Mouse (Mus musculus): ENCODE measurements around the gene Fkbp15. TPM values are rescaled to one million over a fixed set of nuclear protein-coding genes. Genes with fewer than 3 reads are reported as not detected.

Gene Fkbp15
- 10 to 100 TPM; 14.4 to 15.9 TPM for total RNA-seq (2021)
- long read RNA-seq, experiment 1, full-length matches to known transcripts = 4 of 15 reads
- long read RNA-seq, experiment 1, partial matches to known transcripts = 8 of 15 reads
- long read RNA-seq, experiment 1, other reads (novel, unspliced or antisense) = 3 of 15 reads
- long read RNA-seq, experiment 2, full-length matches to known transcripts = 4 of 14 reads
- long read RNA-seq, experiment 2, partial matches to known transcripts = 4 of 14 reads
- long read RNA-seq, experiment 2, other reads (novel, unspliced or antisense) = 6 of 14 reads

DNA sequence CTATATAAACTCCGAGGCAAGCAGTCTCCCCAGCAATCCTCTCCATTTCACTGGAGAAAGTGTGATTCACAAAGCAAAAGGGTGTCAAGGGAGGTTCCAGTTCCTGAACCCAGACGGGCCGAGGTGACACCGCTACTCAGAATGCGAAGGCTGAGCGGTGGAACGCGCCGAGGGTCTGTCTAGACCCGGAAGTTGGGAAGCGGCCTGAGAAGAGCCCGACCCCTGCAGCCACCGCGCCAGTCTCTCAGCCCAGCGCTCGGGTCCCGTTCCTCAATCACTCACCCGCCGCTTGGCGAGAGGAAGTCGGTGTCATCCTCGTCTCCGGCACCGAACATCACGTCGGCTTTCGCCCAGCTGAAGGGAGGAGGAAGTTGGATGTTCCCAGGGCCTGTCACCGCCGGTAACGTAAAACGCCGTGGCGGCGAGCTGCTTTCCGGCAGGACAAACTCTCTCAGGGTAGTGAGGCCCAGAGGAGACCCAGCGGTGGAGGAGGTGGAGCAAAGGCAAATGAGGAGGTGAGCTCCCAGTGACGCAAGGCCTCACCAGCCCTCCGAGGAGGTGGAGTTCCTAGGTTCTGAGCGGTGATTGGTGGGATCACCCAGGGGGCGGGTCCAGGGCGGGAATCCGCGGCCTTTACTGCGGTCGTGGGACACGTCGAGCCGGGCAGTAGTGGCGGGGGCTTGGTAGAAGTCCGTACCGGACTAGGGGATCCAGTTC, at the start of gene Fkbp15, which contains the start of gene Slc31a1:
Gene Fkbp15 (minus strand): TSS at position 461 of the 717 bp plus-strand sequence.
Gene Slc31a1 (plus strand): TSS at position 640 of the 717 bp plus-strand sequence.
- DNase-seq = peak; percentile 96
- intact Hi-C loops (cut with DNase I; ENCODE audit: low total_unique reads) = no loop called here

DNA sequence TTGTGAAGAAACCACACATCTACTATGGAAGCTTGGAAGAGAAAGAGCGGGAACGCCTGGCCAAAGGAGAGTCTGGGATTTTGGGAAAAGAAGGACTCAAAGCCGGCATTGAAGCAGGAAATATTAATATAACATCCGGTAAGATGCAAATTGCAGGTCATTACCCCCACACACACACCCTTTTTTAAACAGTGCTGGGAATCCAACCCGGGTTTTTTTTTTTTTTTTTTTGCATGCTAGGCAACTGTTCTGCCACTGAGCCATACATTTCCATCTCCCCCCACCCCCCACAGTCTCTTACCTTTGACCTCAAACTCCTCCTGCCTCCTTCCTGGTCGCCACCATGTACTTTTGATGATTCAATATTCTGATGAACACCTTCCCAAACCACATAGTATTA, 49.3 kb upstream of the Fkbp15 start:
- DNase-seq = no peak
- intact Hi-C loops (cut with DNase I; ENCODE audit: low total_unique reads) = loop anchor here (10.0 kb wide), 1 partner anchor 55 kb away; no protein-coding TSS in a partner anchor

DNA sequence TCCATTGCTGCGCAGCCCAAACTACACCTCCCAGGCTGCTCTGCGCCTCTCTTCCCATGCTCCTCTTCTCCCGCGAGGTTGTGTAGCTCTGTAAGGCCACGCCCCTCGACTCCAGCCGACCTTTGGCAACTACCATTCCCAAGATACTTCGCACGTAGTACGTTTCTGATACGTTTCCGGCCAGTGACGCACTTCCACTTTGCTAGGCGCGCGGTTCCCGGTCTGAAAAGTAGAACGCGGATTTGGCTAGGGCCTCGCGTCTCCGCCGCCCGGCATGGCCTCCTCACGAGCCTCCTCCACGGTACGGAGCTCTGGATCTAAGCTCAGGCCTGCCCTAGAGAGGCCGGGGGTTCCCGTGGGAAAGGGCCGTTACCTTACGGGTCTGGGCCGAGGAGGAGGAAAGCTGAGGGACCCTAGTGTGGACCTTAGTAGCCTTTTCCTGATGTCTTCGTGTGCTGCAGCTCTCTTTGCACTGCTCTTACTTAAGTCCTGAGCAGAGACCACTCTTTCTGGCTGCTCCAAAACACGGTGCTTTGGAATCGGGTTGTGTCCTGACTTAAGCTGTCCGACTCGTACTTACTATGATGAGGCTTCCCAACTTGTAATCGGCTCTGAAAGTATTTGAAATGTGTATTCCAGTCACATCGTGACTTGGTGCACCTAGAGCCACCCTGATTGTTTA, 48.4 kb upstream of the Fkbp15 start, which contains the start of the genes Cdc26 and Prpf4:
Gene Cdc26 (minus strand): TSS at position 42 of the 682 bp plus-strand sequence.
Gene Prpf4 (plus strand): TSS at position 197 of the 682 bp plus-strand sequence.
- peak; percentile 97 for DNase-seq
- intact Hi-C loops (cut with DNase I; ENCODE audit: low total_unique reads) = loop anchor here (10.0 kb wide), 1 partner anchor 54 kb away; no protein-coding TSS in a partner anchor

DNA sequence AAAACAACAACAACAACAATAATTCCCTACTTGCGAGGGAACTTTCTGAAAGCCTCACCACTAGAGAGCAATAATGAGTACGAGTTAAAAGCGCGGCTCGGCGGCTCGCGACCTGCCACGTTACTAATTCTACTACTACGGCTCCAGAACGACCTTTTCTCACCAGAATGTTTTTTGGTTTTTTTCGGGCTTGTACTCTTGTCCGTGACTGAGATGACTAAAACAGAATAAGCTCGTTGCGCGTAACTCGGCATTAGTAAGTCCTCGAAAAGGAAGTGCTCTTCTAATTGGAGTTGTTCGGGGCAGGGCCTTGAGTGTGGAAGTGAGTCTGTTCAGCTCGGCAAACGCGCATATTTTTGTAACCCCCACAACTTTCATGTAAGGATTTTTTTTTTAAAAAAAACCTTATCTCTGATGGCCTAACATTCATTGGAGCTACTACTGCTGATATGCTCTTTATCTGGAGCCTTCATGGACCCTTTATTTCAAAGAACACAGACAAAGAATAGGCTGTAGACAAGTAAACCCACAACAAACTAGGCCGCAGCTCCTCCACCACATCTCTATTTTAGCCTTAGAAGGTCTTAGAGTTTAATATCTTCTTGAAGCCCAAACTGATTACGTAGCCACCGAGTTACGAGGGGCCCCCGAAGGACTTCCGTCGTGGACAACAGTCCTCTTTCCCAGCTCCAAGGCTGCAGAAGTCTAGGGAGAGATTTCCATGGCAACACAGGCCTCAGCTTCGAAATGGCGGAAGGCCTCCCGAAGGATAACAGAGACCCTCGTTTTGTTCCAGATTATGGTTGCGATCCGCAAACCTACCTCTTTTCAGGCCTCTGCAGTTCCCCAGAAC, 47.6 kb upstream of the Fkbp15 start:
- intact Hi-C loops (cut with DNase I; ENCODE audit: low total_unique reads) = loop anchor here (10.0 kb wide), 1 partner anchor 53 kb away; no protein-coding TSS in a partner anchor
- DNase-seq = peak; percentile 48

DNA sequence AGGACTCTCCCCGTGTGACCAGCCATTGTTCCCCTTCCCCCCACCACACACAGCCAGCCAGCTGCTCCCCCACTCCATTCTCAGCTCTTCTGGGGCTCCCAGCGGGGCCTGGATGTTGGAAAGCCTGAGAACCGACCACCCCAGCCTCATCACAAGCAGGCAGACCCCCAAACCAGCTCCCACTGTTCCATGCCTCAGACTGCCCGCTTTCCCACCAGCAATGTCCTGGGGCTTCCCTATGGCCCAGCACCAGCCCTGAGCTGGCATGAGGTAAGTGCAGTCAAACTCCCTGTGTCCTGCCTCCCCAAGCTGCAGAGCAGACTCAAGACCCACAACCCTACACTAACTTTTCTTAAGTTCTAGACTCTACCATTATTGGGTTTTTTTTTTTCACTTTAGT, 45.8 kb upstream of the Fkbp15 start:
- DNase-seq = no peak
- intact Hi-C loops (cut with DNase I; ENCODE audit: low total_unique reads) = loop anchor here (10.0 kb wide), 1 partner anchor 51 kb away; no protein-coding TSS in a partner anchor

DNA sequence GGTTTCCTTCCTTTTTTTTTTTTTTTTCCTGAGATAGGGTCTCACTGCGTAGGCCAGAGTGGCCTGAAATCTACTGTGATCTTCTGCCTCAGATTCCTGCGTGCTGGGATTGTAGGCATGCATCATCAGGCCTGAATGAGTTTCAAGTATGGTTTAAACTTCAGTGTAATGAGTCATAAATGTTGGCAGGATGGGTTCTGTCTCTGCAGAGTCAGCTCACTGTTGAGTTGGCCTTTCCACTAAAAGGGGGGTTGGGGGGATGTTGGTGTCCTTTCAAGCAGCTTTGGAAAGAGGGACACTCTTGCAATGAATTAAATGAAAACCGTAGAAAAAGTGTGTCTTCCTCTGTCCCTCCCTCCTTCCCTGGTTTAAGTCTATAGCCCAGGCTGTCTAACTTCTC, 38.6 kb upstream of the Fkbp15 start:
- intact Hi-C loops (cut with DNase I; ENCODE audit: low total_unique reads) = no loop called here
- no peak for DNase-seq

DNA sequence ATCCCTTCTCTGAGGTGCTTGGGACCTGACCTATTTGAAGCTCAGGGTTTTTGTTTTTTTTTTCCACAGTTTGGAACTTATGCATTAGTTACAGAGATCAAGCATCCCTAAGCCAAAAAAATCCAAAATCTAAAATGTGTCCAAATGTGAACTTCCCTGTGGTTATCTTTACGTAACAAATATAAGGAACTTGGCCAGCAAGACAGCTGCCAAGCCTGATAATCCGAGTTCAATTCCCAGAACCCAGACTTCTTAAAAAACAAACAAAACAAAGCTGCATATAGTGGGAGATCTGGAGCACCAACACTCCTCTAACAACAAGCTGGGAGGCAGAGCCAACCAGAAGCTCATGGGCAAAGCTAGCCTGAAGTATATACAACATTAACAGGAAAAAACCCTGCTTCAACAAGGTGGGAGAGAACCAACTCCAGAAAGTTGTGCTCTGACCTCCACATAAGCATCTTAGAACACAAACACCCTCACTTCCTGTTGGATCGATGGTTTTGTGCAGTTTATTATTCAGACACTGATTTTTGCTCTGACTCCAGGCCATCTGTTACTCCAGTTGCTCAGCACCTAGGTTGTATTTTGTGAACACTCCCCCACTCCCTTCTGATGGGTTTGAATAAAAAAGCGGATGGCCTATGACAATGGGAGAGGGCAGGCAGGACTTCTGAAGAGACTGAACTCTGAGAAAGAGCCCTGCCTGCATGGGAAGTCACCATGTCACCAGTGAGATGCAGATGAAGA, 37.4 kb upstream of the Fkbp15 start:
- no peak for DNase-seq
- intact Hi-C loops (cut with DNase I; ENCODE audit: low total_unique reads) = no loop called here

DNA sequence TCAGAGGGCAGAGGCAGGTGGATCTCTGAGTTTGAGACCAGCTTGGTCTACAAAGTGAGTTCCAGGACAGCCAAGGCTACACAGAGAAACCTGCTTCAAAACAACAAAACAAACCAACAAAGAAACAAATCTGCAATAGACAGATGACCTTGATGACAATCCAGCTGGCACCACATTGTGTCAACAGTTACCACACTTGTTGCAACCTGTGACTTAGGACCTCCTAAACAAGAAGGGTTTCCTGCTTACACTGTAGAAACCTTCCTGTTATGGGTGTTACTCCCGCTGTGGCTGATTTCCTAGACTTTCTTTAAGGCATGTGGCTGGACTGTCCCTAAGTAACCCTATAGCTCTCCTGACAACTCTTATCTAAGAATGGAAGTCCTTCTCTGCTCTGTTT, 35.5 kb upstream of the Fkbp15 start:
- intact Hi-C loops (cut with DNase I; ENCODE audit: low total_unique reads) = no loop called here
- no peak for DNase-seq

DNA sequence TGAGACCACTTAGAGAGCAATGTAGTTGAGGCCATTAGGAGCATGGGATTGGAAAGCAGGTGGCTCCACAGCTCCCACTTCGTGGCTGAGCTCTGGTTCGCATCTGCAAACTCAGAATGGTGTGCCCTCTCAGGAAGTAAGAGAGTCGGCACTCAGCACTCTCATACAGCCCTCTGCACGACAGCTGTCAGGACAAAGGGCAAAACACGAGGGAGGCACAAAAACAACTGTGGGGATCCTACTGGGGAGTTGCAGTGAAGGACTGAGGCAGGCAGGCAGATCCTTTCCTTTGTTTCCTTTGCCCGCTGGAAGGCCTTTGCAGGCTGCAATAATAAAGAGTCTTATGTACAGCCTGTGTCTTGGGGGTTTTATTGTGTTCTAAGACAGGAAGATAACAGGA, 33.1 kb upstream of the Fkbp15 start:
- intact Hi-C loops (cut with DNase I; ENCODE audit: low total_unique reads) = no loop called here
- DNase-seq = no peak

DNA sequence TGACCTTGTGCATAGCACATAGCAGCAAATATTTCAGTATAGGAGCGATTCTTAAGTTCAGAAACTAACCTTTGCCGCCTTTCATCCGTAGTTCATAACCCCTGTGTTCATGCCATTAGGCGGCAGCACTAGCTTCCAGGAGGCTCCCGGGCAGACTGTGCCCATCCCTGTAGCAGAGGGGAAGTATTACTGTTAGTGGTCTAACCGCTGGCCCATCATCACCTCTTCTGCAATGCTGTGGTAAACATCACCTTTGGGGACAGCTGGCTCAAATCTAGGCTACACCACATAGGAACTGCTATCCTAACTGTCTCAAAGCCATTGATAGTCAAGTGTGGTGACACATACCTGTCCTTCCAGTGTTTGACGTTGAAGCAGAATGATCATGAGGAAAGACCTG, 31.5 kb upstream of the Fkbp15 start:
- no peak for DNase-seq
- intact Hi-C loops (cut with DNase I; ENCODE audit: low total_unique reads) = no loop called here

DNA sequence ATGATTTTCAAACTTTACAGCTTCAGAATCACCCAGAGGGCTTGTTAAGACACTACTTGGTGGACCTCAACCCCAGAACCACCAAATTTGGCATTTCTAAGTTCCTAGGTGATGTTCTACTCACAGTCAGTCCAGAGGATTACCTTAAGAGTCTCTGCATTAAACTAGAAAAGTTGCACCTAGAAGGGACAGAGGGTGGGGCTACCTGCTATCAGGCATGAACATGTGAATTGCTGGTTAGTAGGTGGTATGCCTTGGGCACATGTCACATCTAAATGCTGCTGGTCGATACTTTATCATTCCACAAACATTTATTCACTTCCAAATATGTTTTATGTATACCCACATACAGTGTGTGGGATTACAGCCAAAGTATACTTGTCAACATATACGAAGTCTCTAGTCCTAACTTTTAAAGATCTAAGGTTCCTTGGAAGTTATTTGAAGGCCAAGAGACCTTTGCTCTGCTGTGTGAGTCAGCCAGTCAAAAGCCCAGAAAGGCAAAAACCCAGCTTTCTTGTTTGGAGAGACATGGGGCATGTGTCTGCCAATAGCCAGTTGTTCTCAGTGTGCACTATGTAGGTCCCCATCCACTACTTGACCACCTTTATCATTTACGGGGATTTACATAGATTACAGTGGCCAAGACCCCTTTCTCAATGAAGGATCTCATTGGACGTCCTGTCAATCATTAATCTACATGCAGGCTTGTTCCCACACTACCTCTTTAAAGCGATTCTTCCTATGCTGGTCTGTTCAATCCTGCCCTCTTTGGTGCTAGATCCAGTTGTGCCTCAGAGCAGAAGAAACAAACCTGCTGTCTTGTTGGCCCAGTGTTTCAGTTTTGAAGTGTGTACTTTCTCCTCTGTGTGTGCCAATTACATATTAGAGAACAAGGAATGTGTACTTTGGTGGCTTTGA, 29.5 kb upstream of the Fkbp15 start:
- intact Hi-C loops (cut with DNase I; ENCODE audit: low total_unique reads) = no loop called here
- no peak for DNase-seq

DNA sequence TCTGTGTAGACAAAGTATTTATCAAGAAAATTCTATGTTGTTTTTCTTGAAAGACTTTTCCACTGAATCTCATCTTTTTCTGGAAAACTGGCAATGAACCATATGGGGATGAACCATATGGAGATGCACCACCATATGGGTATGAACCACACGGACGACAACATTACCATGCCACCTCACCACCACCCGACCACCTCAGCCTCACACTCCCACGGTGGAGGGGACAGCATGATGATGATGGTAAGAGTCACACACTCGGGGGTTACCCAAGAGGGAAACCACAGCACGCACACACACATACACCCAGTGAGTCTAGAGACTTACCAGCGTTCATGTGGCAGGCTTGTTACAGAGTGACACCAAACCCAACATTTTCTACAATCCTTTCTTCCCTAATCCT, 25.1 kb upstream of the Fkbp15 start:
- DNase-seq = no peak
- intact Hi-C loops (cut with DNase I; ENCODE audit: low total_unique reads) = no loop called here

DNA sequence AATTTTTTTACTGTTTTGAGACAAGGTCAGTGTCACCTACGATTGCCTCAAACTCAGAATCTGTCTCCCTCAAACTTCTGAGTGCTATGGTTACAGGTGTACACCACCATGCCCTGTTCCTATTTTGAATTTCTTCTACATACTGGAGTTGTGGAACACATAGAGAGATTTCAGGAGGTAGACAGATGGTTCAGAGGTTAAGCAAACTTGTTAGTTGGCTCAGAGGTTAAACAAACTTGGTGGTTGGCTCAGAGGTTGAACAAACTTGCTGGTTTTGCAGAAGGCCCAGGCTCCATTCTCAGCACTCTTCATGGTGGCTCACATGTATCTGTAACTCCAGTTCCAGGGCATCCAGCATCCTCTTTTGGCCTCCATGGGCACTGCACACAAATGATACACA, 23.8 kb upstream of the Fkbp15 start:
- DNase-seq = no peak
- intact Hi-C loops (cut with DNase I; ENCODE audit: low total_unique reads) = no loop called here

DNA sequence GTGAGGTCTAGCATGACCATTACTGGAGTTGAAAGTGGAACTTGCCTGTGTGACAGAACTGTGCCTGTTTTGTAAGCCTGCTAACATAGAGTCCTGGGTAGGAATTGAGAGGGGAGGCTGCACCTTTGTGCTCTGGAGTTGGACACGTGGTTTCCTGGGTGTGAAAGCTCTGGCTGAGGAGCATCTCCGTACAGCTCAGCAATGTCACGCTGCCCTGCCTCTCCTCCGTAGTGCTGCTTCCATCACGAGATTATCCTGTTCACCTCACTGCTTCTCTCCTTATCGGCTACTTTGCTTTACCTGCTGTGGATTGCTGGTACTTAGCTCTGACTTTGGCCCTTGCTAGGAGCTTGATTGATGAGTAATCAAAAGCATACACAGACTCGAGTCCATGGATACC, 23.4 kb upstream of the Fkbp15 start:
- DNase-seq = no peak
- intact Hi-C loops (cut with DNase I; ENCODE audit: low total_unique reads) = no loop called here

DNA sequence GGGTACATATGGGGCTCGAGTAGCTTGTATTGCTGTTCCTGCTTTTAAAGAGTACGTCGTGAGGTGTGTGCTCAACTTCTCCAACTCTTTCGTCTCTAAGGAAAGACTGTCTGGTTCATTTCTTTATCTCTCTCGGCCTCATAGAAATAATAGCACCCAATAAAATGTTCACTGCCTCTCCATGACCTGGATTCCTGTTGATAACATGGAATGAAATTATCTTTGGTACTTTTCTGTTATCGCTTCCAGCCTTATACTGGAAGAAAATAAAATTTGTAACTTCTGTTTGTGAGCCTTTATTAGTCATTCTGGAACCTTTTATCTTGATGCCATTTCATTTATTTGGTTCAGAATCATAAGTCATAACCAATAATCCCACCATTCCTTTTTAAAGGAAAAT, 22.9 kb upstream of the Fkbp15 start:
- no peak for DNase-seq
- intact Hi-C loops (cut with DNase I; ENCODE audit: low total_unique reads) = no loop called here

DNA sequence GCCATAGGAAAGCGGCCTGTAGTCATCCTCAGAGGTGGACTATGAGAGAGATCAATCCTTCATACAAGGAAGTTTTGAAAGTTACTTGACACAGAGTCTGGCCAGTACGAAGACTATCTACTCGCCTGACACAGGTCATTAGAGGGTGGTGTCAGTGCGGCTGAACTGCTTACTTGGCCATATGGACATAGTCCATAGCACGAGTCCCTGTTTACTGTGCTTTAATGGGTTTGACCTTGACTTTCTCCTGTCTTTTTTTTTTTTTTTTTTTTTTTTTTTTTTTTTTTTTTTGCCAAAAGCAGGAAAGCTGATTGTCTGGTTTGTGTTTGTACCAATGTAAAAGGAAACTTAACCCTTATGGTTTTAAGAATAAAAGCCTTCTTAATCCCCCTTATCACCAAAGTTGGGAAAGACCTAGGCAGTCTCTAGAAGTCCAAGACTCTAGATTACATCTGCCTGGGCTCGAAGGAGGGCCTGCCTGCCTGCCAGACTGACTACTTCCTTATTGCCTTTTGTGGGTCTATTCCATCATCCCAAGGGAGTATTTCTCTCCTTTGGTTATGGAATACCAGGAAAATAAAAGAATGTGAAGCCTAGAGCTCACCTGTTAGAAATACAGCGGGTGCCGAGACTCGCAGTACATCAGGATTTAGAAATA, 19.5 kb upstream of the Fkbp15 start:
- intact Hi-C loops (cut with DNase I; ENCODE audit: low total_unique reads) = no loop called here
- no peak for DNase-seq

DNA sequence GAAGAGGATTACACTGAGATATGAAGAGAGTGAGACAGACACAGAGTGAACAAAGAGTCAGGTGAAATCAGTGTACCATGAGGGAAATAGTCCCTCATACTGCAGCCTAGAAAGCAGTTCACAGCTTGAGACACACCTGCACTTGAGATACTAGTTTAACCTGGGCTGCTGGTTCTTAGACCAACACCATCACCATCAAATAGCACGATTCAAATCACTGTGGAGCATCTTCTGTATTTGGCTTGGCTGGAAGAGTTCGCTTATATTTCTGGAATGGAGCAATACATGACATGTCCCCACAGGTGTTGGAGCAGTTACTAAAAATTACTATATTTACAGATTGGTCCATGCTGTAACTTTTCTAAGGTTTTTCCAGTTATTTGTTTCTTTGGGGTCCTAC, 15.8 kb upstream of the Fkbp15 start:
- intact Hi-C loops (cut with DNase I; ENCODE audit: low total_unique reads) = no loop called here
- no peak for DNase-seq
